Comparison of ENCODE assay signal across 8 mouse cellular contexts in the genomic region with DNA sequence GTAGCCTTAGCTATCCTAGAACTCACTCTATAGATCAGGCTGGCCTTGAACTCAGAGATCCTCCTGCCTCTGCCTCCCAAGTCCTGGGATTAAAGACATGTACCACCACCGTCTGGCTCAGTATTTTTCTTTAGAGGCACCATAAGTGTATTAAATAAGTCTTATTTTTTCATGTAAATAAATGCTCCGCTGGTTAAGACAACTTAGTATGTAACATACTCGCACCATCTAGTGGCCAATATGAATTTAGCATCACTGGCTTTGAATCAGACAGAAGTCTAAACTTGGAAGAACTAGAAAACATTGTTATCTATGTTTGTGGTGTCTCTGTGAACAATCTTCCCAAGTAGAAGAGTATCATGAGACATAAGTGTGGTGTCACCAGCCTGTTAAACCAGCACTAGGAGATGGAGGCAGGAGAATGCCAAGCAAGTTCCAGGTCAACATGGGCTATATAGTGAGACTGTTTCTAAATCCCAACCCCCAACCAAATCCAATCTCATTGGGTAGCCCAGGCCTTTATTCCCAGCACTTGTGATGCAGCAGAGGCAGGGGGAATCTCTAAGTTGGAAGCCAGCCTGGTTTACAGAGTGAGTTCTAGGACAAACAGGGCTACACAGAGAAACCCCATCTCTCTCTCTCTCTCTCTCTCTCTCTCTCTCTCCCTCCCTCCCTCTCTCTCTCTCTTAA. TPM values are rescaled to one million over a fixed set of nuclear protein-coding genes. Genes with fewer than 3 reads are reported as not detected.
DNase-seq lines count a peak whose midpoint lies in the region; ATAC-seq and TF ChIP-seq lines count a peak whose summit lies in the region.

No protein-coding gene starts in this region.

- H3K4me1 ChIP-seq in intestine, postnatal 0 days (replicated peaks; ENCODE audit: control insufficient read depth, insufficient read depth, low read length) = no peaks in the 10 kb centered on the region

- H3K9me3 ChIP-seq in intestine, postnatal 0 days (ENCODE audit: control insufficient read depth) = no peaks in the 10 kb centered on the region

- no peak overlapping the region for H3K4me3 ChIP-seq in intestine, postnatal 0 days (ENCODE audit: low read depth, low read length)

- H3K27me3 ChIP-seq in intestine, postnatal 0 days (replicated peaks; ENCODE audit: control insufficient read depth, insufficient read depth, low read length) = no peaks in the 10 kb centered on the region

- no peaks in the 10 kb centered on the region for H3K36me3 ChIP-seq in intestine, postnatal 0 days (ENCODE audit: control insufficient read depth, insufficient read depth)

- no peak overlapping the region for H3K4me2 ChIP-seq in intestine, postnatal 0 days (replicated peaks; ENCODE audit: low read depth)

- peak; percentile 36 to 53 for DNase-seq in cerebellum, adult 18-20 months
- no peak for DNase-seq in cerebellum, adult 11-12 months
- DNase-seq in right cerebral cortex, adult 2 months (ENCODE audit: low spot score in 2 of 2) = peak; percentile 42 to 52
- no peak for DNase-seq in right cerebral cortex, postnatal 14 days
- peak; percentile 68 for DNase-seq in embryo, embryonic 11 days
- peak; percentile 61 for DNase-seq in lung, postnatal 14 days
- peak; percentile 35 for DNase-seq in telencephalon, adult 2 months (ENCODE audit: low read depth, low spot score)

- H3K9ac ChIP-seq in intestine, postnatal 0 days (ENCODE audit: low read depth, low read length) = no peak overlapping the region

- peak; percentile 81 for TF ChIP-seq CTCF in intestine, postnatal 0 days (IDR thresholded peaks at IDR 0.05; ENCODE audit: low read depth)

- WGBS in intestine, postnatal 0 days = 16% methylated on average over 3 of the region's 3 CpGs

- no peak for ATAC-seq in intestine, postnatal 0 days

- H3K27ac ChIP-seq in intestine, postnatal 0 days (ENCODE audit: low read depth, low read length) = no peak overlapping the region

RNA-seq across cellular contexts. Expression of a gene that starts 33.1 kb away (rescaled TPM):
- 47.6 and 52.8 TPM in 2 replicates for polyA plus RNA-seq in intestine, postnatal 0 days (2015; fragmentation: Nextera tagmentation; extraction: Ambion mirVana)

Comparison
In these comparisons a context has a peak if more than half of its experiments do, and no peak if none do; other contexts are left out.
1. DNase-seq: peak in cerebellum, adult 18-20 months (2 of 2), right cerebral cortex, adult 2 months (2 of 2), embryo, embryonic 11 days (single experiment), lung, postnatal 14 days (single experiment) and telencephalon, adult 2 months (single experiment); none in cerebellum, adult 11-12 months (single experiment) and right cerebral cortex, postnatal 14 days (single experiment).